12 mouse cellular contexts compared by ENCODE assay signal in the genomic region with DNA sequence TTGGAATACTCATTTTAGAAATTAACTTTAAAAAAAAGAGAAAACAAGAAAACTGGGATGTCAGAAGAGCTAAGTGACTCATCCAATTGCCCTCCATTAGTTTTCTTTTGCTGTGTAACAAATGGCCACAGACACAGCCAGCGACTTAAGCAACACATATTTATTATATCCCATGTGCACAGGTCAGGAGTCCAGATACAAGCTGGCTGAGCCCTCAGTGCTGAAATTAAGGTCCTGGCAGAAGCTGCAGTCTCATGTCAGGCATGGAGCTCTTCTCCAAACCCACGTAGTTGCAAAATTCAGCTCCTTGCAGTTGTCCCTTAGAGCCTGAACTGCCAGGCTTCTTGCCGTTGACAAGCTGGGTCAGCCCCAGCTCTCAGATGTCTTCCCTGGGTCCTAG.
"Had no signal": no experiment of that assay in that cellular context is flagged by ENCODE, and none has a peak within 500 bp of the region (broad histone marks: within the 10 kb centered on the region; RNA-seq: fewer than 3 reads in every experiment).

No protein-coding gene starts in this region.

- H3K4me2 ChIP-seq: liver, embryonic 12.5 days; neural tube, embryonic 15.5 days had no signal

- DNase-seq: kidney, adult 11 months; kidney, postnatal 10 days; midbrain, embryonic 14.5 days; spleen, adult 18-20 months; thymus, adult 18-20 months; thymus, postnatal 25 days had no signal

- H3K4me1 ChIP-seq: liver, embryonic 12.5 days had no signal

- H3K9me3 ChIP-seq: limb, embryonic 10.5 days; liver, embryonic 12.5 days; midbrain, embryonic 10.5 days; neural tube, embryonic 15.5 days had no signal

- H3K27ac ChIP-seq: limb, embryonic 10.5 days; liver, embryonic 12.5 days; midbrain, embryonic 10.5 days; neural tube, embryonic 15.5 days had no signal

- H3K36me3 ChIP-seq: limb, embryonic 10.5 days; liver, embryonic 12.5 days; midbrain, embryonic 10.5 days; neural tube, embryonic 15.5 days had no signal

- H3K27me3 ChIP-seq: liver, embryonic 12.5 days; neural tube, embryonic 15.5 days had no signal

- H3K4me3 ChIP-seq: limb, embryonic 10.5 days; liver, embryonic 12.5 days; midbrain, embryonic 10.5 days; myocyte; neural tube, embryonic 15.5 days had no signal

- H3K9ac ChIP-seq: liver, embryonic 12.5 days; neural tube, embryonic 15.5 days had no signal

- ATAC-seq: inflammation-experienced regulatory T-cells, adult 6 months; liver, embryonic 12.5 days had no signal
